Mouse (Mus musculus) forebrain, embryonic 14.5 days (tissue): ENCODE measurements around the gene Blmh. TPM values are rescaled to one million over a fixed set of nuclear protein-coding genes. Genes with fewer than 3 reads are reported as not detected.

Experiments used
- ATAC-seq: fragments of 200-750 bp; cut with Nextera tagmentation; 2 replicates; pipeline ENCODE4 v1.8.0; 2017; ENCODE audit warnings: mild to moderate bottlenecking, moderate library complexity
- DNase-seq: peaks from one replicate; pipeline ENCODE4 v3.0.0-alpha.2; 2015; ENCODE audit warnings: low spot score
- H3K27ac ChIP-seq: fragments of 300-500 bp; sonication (generic); 2 replicates; pipeline ENCODE4 v1.5.1; 2014; ENCODE audit warnings: low read depth, mild to moderate bottlenecking, control low read depth, low read length, moderate library complexity
- H3K27me3 ChIP-seq: fragments of 300-500 bp; sonication (generic); replicated peaks from 2 replicates; pipeline ENCODE4 v1.6.1; 2014; ENCODE audit warnings: low read length, control low read depth, mixed read lengths; ENCODE audit not compliant: control insufficient read depth, insufficient read depth
- H3K36me3 ChIP-seq: fragments of 300-500 bp; sonication (generic); 2 replicates; pipeline ENCODE4 v1.6.1; 2014; ENCODE audit warnings: low read length, control low read depth; ENCODE audit not compliant: control insufficient read depth, insufficient read depth
- H3K4me1 ChIP-seq: fragments of 300-500 bp; sonication (generic); 2 replicates; pipeline ENCODE4 v1.6.1; 2014; ENCODE audit warnings: antibody characterized with exemption, low read length, control low read depth; ENCODE audit not compliant: control insufficient read depth, insufficient read depth
- H3K4me2 ChIP-seq: fragments of 300-500 bp; sonication (generic); 2 replicates; pipeline ENCODE4 v1.6.1; 2014; ENCODE audit warnings: mild to moderate bottlenecking, control low read depth, low read length
- H3K4me3 ChIP-seq: fragments of 300-500 bp; sonication (generic); 2 replicates; pipeline ENCODE4 v1.5.1; 2014; ENCODE audit warnings: low read depth, low read length, control low read depth
- H3K9ac ChIP-seq: fragments of 300-500 bp; sonication (generic); 2 replicates; pipeline ENCODE4 v1.6.1; 2014; ENCODE audit warnings: mild to moderate bottlenecking, low read length, control low read depth, moderate library complexity
- H3K9me3 ChIP-seq: fragments of 300-500 bp; sonication (generic); replicated peaks from 2 replicates; pipeline ENCODE4 v1.6.1; 2016; ENCODE audit warnings: low read length, control low read depth, mixed read lengths; ENCODE audit not compliant: control insufficient read depth
- WGBS: fragments of 180-500 bp; shearing (Covaris S2); extraction: QIAGEN DNeasy Blood & Tissue Kit; methylation state at CpG from one replicate; pipeline ENCODE4 v1.1.7; 2014; 5-methylcytosine and 5-hydroxymethylcytosine counted together
- polyA plus RNA-seq: library from polyadenylated mRNA; unstranded; fragments of >200 nt; fragmentation: Nextera tagmentation; extraction: Ambion mirVana; gene quantifications from 2 replicates; pipeline ENCODE4 v1.2.1, GENCODE M21; 2014

Blmh gene
- polyA plus RNA-seq, 1 experiment from 2014 or later: 119 TPM

DNA sequence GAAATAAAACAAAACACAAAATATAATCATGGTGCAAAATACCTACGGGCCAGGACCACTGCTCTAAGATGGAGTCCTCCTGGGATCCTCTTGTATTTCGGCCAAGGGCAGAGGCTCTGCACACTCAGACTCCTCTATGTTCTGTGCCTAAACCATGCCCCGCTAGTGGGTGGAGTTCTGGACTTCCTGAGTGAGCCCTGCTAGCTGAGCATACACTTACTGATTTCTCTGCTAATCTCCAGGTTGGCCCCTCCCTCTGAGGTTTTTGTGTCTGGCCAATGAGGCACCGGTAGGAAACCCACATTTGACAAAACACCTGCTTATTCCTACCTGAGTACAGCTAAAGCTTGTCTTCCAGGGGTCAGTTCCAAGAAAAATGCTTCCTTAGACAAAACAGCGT is 76.1 kb downstream of the Blmh start:
- Histone ChIP-seq H3K36me3 (no peaks in the 10 kb centered on the region), H3K27ac (no peak overlapping the region), H3K27me3 (peaks cover 48% of the 10 kb centered on the region), H3K4me2 (no peak overlapping the region), H3K9ac (no peak overlapping the region), H3K9me3 (no peaks in the 10 kb centered on the region), H3K4me1 (peaks cover 8% of the 10 kb centered on the region; the same call in 1 of the 2 replicates), H3K4me3 (no peak overlapping the region)
- ATAC-seq (no peak), DNase-seq (no peak)
- WGBS: 57% methylated on average over 5 of the region's 5 CpGs

DNA sequence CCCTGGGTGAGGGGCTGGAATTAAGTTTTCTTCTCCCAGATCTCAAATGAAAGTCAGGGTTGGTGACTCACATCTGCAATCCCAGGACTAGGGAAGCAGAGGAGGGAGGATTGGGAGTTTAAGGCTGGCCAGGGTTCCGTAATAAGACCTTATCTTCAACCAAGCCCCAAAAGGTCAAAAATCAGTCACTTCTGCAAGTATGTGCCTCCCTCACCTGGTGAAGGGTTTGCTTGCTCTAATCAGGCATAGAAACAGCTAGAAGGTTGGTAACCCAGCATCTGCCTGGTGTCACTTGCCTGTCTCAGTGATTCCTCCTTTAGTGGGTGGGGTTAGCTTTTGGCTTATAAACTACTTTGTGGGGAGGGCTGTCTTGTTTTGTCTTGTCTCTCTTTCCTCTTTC is 77.8 kb downstream of the Blmh start:
- no peak for DNase-seq
- peaks cover 43% of the 10 kb centered on the region for H3K27me3 ChIP-seq
- WGBS: 83% methylated on average over 1 of the region's 1 CpGs

DNA sequence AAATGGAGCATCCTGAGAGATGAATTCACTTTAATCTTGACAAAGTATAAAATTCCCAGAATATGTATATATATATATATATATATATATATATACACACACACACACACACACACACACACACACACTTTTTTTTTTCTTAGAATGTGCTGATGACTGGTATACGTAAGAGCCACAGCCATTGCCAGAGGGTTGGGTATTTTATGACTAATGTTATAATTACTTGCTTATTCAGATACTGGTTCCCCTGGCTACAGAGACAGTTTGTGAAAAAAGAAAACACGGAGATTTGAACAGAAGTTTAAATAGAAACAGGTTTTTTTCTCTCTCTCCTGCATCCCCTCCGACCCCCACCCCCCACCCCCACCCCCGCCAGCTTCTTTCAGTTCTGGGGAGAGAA is 81.3 kb downstream of the Blmh start:
- no peak for DNase-seq
- H3K27ac ChIP-seq: no peak overlapping the region
- no peak overlapping the region for H3K4me2 ChIP-seq
- ATAC-seq: no peak
- H3K9ac ChIP-seq: no peak overlapping the region
- H3K4me1 ChIP-seq: no peaks in the 10 kb centered on the region
- H3K4me3 ChIP-seq: no peak overlapping the region
- H3K27me3 ChIP-seq: peaks cover 11% of the 10 kb centered on the region
- no peaks in the 10 kb centered on the region for H3K9me3 ChIP-seq
- WGBS: 61% methylated on average over 4 of the region's 4 CpGs
- H3K36me3 ChIP-seq: no peaks in the 10 kb centered on the region

More for the DNA sequence above, 77.8 kb downstream of the Blmh start:
- Histone ChIP-seq H3K4me1 (peaks cover 8% of the 10 kb centered on the region; the same call in 1 of the 2 replicates), H3K4me2 (no peak overlapping the region), H3K4me3 (no peak overlapping the region), H3K36me3 (no peaks in the 10 kb centered on the region), H3K27ac (no peak overlapping the region), H3K9me3 (no peaks in the 10 kb centered on the region), H3K9ac (no peak overlapping the region)
- ATAC-seq: no peak

DNA sequence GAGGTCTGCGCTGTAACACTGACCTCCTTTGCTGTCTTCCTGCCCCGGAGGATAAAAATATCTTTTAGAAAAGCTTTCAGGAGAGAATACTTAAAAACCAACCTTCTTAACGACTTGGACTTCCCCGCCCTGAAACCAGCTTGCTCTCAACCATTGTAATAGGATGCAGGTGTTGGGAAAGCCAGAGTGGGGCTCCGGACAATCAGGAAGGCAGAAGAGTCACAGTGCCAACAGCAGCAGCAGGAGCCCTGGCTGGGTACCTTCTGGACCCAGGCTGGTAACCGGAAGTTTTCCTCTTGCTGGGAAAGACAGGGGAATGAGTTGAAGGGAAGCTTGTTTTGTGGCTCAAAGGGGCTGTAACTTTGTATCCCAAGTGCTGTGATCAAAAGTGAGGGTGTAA is 82.0 kb downstream of the Blmh start:
- 59% methylated on average over 6 of the region's 6 CpGs for WGBS
- no peaks in the 10 kb centered on the region for H3K36me3 ChIP-seq
- H3K27me3 ChIP-seq: peaks cover 4% of the 10 kb centered on the region; the same call in 1 of the 2 replicates
- no peak overlapping the region for H3K4me2 ChIP-seq
- no peak overlapping the region for H3K4me3 ChIP-seq
- no peak overlapping the region for H3K9ac ChIP-seq
- no peak overlapping the region for H3K27ac ChIP-seq
- ATAC-seq (no peak), DNase-seq (no peak)
- H3K9me3 ChIP-seq: no peaks in the 10 kb centered on the region
- no peaks in the 10 kb centered on the region for H3K4me1 ChIP-seq

DNA sequence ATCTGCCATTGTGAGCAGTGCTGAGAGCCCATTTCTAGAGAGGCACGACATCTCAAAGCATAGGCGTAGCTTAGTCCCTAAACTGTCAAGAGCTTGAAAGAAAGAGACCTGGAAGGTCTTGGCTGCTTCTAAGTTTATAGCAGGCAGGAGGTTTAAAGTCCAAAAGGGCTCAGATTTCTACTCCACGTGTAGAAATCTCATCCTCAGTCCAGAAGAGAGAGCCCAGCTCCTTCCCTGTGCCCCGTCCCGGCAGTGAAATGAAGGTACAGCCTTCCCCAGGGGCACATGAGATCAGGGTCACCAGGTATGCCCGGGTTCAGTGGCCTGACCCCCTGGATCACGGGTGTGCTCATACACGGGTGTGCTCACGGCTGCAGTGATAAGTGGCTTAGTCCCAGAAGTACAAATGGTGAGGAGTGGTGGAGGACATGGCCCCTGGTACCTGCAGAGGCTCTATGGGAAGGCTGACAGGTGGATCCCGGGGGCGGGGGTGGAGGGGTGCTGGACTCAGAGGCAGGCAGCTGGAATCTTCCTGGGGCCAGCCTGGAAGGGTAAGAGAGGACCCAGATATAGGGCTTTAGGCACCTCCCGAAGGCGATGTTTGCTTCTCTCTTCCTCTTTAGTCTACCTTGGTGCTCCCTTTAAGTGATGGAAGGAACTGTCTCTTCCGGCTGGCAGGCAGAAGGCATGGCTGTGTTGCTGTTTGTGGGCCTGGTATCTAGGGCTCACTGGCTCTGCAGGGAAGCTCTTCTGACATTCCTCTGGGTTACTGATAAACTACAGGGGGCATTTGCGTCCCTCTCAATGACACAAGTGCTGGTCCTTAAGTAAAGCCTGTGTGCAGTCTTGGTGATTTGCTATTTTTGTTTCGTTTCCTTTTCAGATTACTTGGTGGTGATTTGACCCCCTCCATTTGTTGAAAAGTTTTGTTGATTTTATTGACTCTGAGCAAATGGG is 84.7 kb downstream of the Blmh start:
- Histone ChIP-seq H3K36me3 (no peaks in the 10 kb centered on the region), H3K27me3 (no peaks in the 10 kb centered on the region), H3K4me2 (no peak overlapping the region), H3K9ac (no peak overlapping the region), H3K4me1 (no peaks in the 10 kb centered on the region), H3K4me3 (no peak overlapping the region), H3K9me3 (no peaks in the 10 kb centered on the region), H3K27ac (no peak overlapping the region)
- DNase-seq (no peak), ATAC-seq (no peak)
- WGBS: 78% methylated on average over 16 of the region's 16 CpGs

DNA sequence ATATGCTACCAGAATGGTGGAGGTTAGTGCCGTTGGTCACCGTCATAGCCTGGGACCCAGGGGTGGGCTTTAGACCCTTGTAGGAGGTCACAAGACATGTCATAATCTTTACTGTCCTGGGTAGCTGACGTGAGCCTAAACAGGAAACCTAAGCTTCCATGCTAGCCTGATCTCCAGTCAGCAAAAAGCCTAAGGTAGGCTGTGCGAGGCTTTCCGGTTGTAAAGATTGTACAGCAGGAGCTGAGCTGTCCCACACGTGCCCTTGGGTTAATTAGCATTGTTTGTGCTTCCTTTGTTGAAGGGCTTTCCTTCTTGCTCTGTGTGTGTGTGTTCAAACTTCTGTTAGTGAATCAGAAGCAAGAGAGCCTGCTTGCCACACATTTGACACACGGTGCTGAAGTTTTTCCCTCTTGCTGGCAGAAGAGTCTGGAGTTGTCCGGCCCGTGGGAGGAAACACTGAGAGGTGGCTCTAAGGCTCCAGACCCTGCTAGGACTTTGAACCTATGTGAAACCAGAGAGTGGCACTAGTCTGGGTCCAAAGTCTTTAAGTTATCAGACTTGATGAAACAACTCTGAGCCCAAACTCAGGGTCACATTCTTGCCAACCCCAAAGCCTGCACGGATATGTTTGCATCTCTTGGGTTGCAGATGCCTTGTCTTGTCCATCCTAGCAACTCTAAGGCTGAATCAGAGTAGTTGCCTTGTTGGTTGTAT is 86.3 kb downstream of the Blmh start:
- Histone ChIP-seq H3K4me2 (no peak overlapping the region), H3K4me3 (no peak overlapping the region), H3K4me1 (no peaks in the 10 kb centered on the region), H3K9me3 (no peaks in the 10 kb centered on the region), H3K9ac (no peak overlapping the region), H3K27ac (no peak overlapping the region), H3K36me3 (no peaks in the 10 kb centered on the region), H3K27me3 (no peaks in the 10 kb centered on the region)
- DNase-seq (no peak), ATAC-seq (no peak)
- 78% methylated on average over 10 of the region's 10 CpGs for WGBS

DNA sequence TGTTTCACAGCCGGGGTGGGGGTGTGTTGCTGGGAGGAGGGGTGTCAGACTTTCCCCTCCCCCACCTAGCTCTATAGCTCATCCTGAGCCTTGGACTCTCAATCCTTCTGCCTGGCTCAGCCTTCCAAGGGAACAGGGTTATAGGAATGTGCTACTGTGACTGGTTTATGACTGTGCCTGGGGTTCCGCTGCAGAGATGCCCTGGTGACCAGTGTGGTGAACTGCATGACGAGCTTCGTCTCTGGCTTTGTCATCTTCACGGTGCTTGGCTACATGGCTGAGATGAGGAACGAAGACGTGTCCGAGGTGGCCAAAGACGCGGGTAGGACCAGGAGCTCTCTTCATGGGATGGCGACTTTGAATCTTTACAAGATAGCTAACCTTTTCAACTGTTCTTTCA is 93.4 kb downstream of the Blmh start:
- Histone ChIP-seq H3K27me3 (no peaks in the 10 kb centered on the region), H3K27ac (no peak overlapping the region), H3K4me2 (no peak overlapping the region), H3K36me3 (no peaks in the 10 kb centered on the region), H3K9ac (no peak overlapping the region), H3K4me1 (no peaks in the 10 kb centered on the region), H3K9me3 (no peaks in the 10 kb centered on the region), H3K4me3 (no peak overlapping the region)
- no peak for ATAC-seq
- DNase-seq: no peak
- WGBS: 86% methylated on average over 11 of the region's 11 CpGs

DNA sequence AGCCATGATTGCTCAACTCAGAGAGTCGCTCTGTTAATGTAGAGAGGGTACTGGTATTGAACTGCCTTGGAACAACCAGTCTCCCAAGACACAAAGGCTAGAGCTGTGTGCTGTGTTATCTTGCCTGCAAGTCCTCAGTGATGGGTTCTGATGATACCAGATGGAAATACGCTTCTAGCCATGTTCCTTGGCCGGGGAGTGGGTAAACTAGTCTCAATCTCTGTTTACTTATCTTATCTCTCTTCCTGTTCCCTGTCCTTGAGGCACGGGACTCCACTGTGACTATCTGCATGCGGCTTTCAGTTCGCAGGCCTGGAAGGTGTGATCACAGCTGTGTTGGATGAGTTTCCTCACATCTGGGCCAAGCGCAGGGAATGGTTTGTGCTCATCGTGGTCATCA is 94.9 kb downstream of the Blmh start:
- H3K4me1 ChIP-seq: no peaks in the 10 kb centered on the region
- H3K27ac ChIP-seq: no peak overlapping the region
- no peaks in the 10 kb centered on the region for H3K9me3 ChIP-seq
- H3K4me2 ChIP-seq: no peak overlapping the region
- H3K9ac ChIP-seq: no peak overlapping the region
- DNase-seq: no peak
- no peaks in the 10 kb centered on the region for H3K27me3 ChIP-seq
- 84% methylated on average over 8 of the region's 8 CpGs for WGBS
- no peaks in the 10 kb centered on the region for H3K36me3 ChIP-seq
- ATAC-seq: no peak
- H3K4me3 ChIP-seq: no peak overlapping the region
